Mouse (Mus musculus) olfactory bulb, adult 2 months (tissue): ENCODE data around the gene Exoc3l4.

Experiments used
- CTCF ChIP-seq: fragments of 200-500 bp; IDR thresholded peaks from 2 replicates; pipeline ENCODE4 v1.5.1; 2012; ENCODE audit warnings: low read depth, mild to moderate bottlenecking, low read length, moderate library complexity; ENCODE audit not compliant: insufficient read depth
- POLR2A ChIP-seq: fragments of 200-500 bp; IDR thresholded peaks from 2 replicates; pipeline ENCODE4 v1.6.1; 2012; ENCODE audit warnings: mild to moderate bottlenecking, low read depth, low read length, moderate library complexity; ENCODE audit not compliant: insufficient read depth

DNA sequence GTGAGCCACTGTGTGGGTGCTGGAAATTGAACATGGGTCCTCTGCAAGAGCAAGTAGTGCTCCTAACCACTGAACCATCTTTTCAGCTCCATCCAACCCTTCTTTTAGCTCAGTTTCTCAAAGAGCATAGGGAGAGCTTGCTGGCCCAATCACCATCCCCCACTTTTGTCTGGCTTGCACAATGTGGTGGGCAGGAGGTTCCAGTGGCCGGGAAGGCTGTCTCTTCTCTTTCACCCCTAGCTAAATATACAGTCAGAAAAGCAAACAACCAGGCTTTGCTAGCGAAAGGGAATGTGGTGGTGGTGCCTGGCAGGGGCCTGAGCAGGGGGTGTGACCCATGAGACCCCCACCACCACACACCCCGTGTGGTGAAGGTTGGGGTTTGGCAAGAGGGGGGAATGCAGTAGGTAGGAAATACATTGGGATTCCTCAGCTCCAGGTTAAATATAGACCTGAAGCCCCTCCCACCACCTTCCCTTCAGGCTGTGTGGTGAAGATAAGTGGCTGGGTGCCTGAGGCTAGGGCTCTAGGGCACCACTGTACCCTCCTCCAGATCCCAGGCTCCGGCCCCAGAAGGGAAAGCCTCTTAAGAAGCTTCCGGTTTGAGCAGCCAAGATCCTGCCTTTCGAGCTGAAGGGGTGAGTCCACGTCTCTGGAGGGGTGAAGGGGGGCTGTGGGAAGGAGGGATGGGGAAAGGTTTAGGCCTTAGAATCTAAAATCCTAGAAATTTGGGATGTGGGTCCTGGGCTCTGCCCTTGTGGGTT lies 4.3 kb downstream of the Exoc3l4 start:
- TF ChIP-seq CTCF = no peak
- no peak for TF ChIP-seq POLR2A
